Mouse (Mus musculus): ENCODE results near the gene Hlcs. TPM values are rescaled to one million over a fixed set of nuclear protein-coding genes. Genes with fewer than 3 reads are reported as not detected.

Gene Hlcs
- polyA plus RNA-seq, 1 experiment from 2014 or later = 7.1 TPM

GRCm38 (mm10) chr16:94082960-94083847, 230.2 kb downstream of the Hlcs start:
- no peak overlapping the region for H3K4me2 ChIP-seq
- no peak overlapping the region for H3K9ac ChIP-seq (ENCODE audit: low read depth, low read length)
- DNase-seq (ENCODE audit: low spot score) = peak; percentile 54
- 3% methylated on average over 46 of the region's 46 CpGs for WGBS
- no peaks in the 10 kb centered on the region for H3K9me3 ChIP-seq (ENCODE audit: control insufficient read depth, low read length)
- no peak for ATAC-seq (replicated peaks; ENCODE audit: low FRiP score)
- H3K4me3 ChIP-seq (ENCODE audit: low read depth, low read length) = 0 out of 2 replicates have a peak overlapping the region, but pooled peaks have one; percentile 15
- H3K4me1 ChIP-seq (replicated peaks; ENCODE audit: control insufficient read depth, insufficient read depth, low read length) = peaks cover 14% of the 10 kb centered on the region
- H3K27ac ChIP-seq (ENCODE audit: low read depth, low read length) = no peak overlapping the region
- H3K36me3 ChIP-seq (ENCODE audit: control insufficient read depth, insufficient read depth, low read length) = no peaks in the 10 kb centered on the region
- peaks cover 98% of the 10 kb centered on the region for H3K27me3 ChIP-seq (replicated peaks; ENCODE audit: control insufficient read depth, insufficient read depth, low read length)

- Histone ChIP-seq H3K36me3 (ENCODE audit: control insufficient read depth, insufficient read depth, low read length) (no peaks in the 10 kb centered on the region), H3K4me2 (no peak overlapping the region), H3K9ac (ENCODE audit: low read depth, low read length) (no peak overlapping the region), H3K4me1 (replicated peaks; ENCODE audit: control insufficient read depth, insufficient read depth, low read length) (peaks cover 14% of the 10 kb centered on the region), H3K27me3 (replicated peaks; ENCODE audit: control insufficient read depth, insufficient read depth, low read length) (peaks cover 98% of the 10 kb centered on the region), H3K9me3 (ENCODE audit: control insufficient read depth, low read length) (no peaks in the 10 kb centered on the region), H3K4me3 (ENCODE audit: low read depth, low read length) (no peak overlapping the region), H3K27ac (ENCODE audit: low read depth, low read length) (no peak overlapping the region)
- ATAC-seq (replicated peaks; ENCODE audit: low FRiP score) (no peak), DNase-seq (ENCODE audit: low spot score) (no peak)
- 7% methylated on average over 8 of the region's 8 CpGs for WGBS
These were observed 231.2 kb downstream of the Hlcs start for GRCm38 (mm10) chr16:94081996-94082708.

DNA sequence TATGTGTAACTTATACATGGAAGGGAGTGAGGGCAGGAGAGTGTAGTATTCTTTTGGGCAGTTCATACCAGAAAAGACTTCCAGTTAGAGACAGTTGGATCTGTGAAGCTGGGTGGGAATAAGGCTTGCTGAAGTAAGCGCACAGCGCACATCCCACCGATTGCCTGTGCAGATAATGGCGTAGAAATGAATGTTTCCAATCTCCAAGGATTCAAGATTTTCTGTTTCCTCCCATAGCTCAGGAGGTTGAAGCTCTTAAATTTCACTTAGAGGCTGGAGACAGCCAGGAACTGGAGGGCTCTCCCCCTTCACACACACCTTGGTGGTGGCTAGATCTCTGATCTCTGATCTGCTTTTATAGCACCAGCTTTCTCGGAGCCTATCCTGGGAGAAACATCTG, 231.8 kb downstream of the Hlcs start:
- Histone ChIP-seq H3K4me3 (ENCODE audit: low read depth, low read length) (no peak overlapping the region), H3K9ac (ENCODE audit: low read depth, low read length) (no peak overlapping the region), H3K27me3 (replicated peaks; ENCODE audit: control insufficient read depth, insufficient read depth, low read length) (peaks cover 98% of the 10 kb centered on the region), H3K9me3 (ENCODE audit: control insufficient read depth, low read length) (no peaks in the 10 kb centered on the region), H3K4me1 (replicated peaks; ENCODE audit: control insufficient read depth, insufficient read depth, low read length) (peaks cover 14% of the 10 kb centered on the region), H3K36me3 (ENCODE audit: control insufficient read depth, insufficient read depth, low read length) (no peaks in the 10 kb centered on the region), H3K27ac (ENCODE audit: low read depth, low read length) (no peak overlapping the region), H3K4me2 (no peak overlapping the region)
- DNase-seq (ENCODE audit: low spot score) = no peak
- no peak for ATAC-seq (replicated peaks; ENCODE audit: low FRiP score)
- 20% methylated on average over 5 of the region's 5 CpGs for WGBS

DNA sequence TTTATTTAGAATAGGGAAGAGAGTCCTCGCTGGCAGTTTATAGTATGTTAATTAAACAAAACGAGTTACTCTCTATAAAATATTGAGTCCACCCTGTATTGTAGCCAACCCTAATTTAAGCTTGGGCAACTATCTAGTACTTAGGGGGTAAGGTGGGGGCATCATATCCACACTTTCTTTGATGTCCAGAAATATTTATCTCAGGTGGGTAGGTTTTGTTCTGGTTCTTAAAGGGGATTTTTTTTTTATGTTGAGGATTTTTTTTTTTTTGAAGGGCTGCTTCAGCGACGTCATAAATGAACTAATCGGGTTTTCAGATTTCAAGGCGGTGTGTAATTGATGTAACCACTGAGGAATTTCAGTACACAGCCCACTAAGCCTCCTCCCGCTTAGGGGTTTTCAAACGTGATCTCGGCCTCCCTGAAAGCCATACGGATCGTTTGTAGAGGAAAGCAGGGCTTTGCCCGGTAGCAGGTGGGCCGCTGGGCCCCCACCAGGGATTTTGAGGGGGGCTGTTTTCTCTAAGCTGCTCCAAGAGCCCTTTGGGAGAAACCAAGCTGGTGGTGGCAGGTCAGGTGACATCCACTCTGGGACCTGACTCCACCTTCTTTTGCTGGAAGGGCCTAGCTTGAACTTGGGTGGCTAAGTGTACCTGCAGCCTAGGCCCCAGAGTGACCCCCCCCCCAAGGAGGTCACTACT, 233.4 kb downstream of the Hlcs start:
- Histone ChIP-seq H3K4me2 (no peak overlapping the region), H3K27ac (ENCODE audit: low read depth, low read length) (no peak overlapping the region), H3K9ac (ENCODE audit: low read depth, low read length) (no peak overlapping the region), H3K27me3 (replicated peaks; ENCODE audit: control insufficient read depth, insufficient read depth, low read length) (peaks cover 99% of the 10 kb centered on the region), H3K9me3 (ENCODE audit: control insufficient read depth, low read length) (no peaks in the 10 kb centered on the region), H3K4me1 (replicated peaks; ENCODE audit: control insufficient read depth, insufficient read depth, low read length) (peaks cover 8% of the 10 kb centered on the region), H3K4me3 (ENCODE audit: low read depth, low read length) (no peak overlapping the region), H3K36me3 (ENCODE audit: control insufficient read depth, insufficient read depth, low read length) (no peaks in the 10 kb centered on the region)
- ATAC-seq (replicated peaks; ENCODE audit: low FRiP score) (no peak), DNase-seq (ENCODE audit: low spot score) (peak; percentile 36)
- WGBS = 7% methylated on average over 13 of the region's 13 CpGs

- Histone ChIP-seq H3K4me2 (no peak overlapping the region), H3K9ac (ENCODE audit: low read depth, low read length) (no peak overlapping the region), H3K27ac (ENCODE audit: low read depth, low read length) (no peak overlapping the region), H3K4me1 (replicated peaks; ENCODE audit: control insufficient read depth, insufficient read depth, low read length) (0 out of 2 replicates have a peak, but pooled peaks cover 6% of the 10 kb centered on the region), H3K4me3 (ENCODE audit: low read depth, low read length) (no peak overlapping the region), H3K36me3 (ENCODE audit: control insufficient read depth, insufficient read depth, low read length) (no peaks in the 10 kb centered on the region), H3K9me3 (ENCODE audit: control insufficient read depth, low read length) (no peaks in the 10 kb centered on the region), H3K27me3 (replicated peaks; ENCODE audit: control insufficient read depth, insufficient read depth, low read length) (peaks cover 94% of the 10 kb centered on the region)
- DNase-seq (ENCODE audit: low spot score) = peak; percentile 42
- WGBS = 2% methylated on average over 46 of the region's 47 CpGs
- no peak for ATAC-seq (replicated peaks; ENCODE audit: low FRiP score)
These were observed 234.1 kb downstream of the Hlcs start for GRCm38 (mm10) chr16:94079075-94079855.

Small RNAs within 50 kb of the gene (microRNA-seq; reads per million reads assigned to microRNA genes)
- not detected for gene Gm23062 (ENCODE audit: borderline number of aligned reads)

Other genes starting within 250 kb of the Hlcs start
- gene Sim2, start 228.6 kb downstream of the Hlcs start, polyA plus RNA-seq (2014; fragmentation: Nextera tagmentation; extraction: Ambion mirVana) = 0.04 and 0.15 TPM in 2 replicates
- 4.7 and 5.2 TPM in 2 replicates for gene Ripply3, start 14.8 kb upstream of the Hlcs start, polyA plus RNA-seq (2014; fragmentation: Nextera tagmentation; extraction: Ambion mirVana)
- 101 and 106 TPM in 2 replicates for gene Ttc3, start 57.0 kb upstream of the Hlcs start, polyA plus RNA-seq (2014; fragmentation: Nextera tagmentation; extraction: Ambion mirVana)
- gene Pigp, start 58.3 kb upstream of the Hlcs start, polyA plus RNA-seq (2014; fragmentation: Nextera tagmentation; extraction: Ambion mirVana) = 90.4 and 91.6 TPM in 2 replicates
- 37.3 and 39.3 TPM in 2 replicates for gene Vps26c, start 213.3 kb upstream of the Hlcs start, polyA plus RNA-seq (2014; fragmentation: Nextera tagmentation; extraction: Ambion mirVana)

All from liver, embryonic 11.5 days (tissue).